Mouse (Mus musculus) ES-Bruce4 (cell line): ENCODE results near the gene Ttll1.

Source experiments
- CTCF ChIP-seq: IDR thresholded peaks from one replicate; pipeline ENCODE4 v1.8.1; 2011; ENCODE audit warnings: low read depth, low read length
- EP300 ChIP-seq: IDR thresholded peaks from 2 replicates; pipeline ENCODE4 v1.6.1; 2011; ENCODE audit warnings: low read depth, low read length; ENCODE audit not compliant: insufficient read depth
- POLR2A ChIP-seq: IDR thresholded peaks from one replicate; pipeline ENCODE4 v1.8.1; 2011; ENCODE audit warnings: low read length; ENCODE audit not compliant: insufficient read depth

DNA sequence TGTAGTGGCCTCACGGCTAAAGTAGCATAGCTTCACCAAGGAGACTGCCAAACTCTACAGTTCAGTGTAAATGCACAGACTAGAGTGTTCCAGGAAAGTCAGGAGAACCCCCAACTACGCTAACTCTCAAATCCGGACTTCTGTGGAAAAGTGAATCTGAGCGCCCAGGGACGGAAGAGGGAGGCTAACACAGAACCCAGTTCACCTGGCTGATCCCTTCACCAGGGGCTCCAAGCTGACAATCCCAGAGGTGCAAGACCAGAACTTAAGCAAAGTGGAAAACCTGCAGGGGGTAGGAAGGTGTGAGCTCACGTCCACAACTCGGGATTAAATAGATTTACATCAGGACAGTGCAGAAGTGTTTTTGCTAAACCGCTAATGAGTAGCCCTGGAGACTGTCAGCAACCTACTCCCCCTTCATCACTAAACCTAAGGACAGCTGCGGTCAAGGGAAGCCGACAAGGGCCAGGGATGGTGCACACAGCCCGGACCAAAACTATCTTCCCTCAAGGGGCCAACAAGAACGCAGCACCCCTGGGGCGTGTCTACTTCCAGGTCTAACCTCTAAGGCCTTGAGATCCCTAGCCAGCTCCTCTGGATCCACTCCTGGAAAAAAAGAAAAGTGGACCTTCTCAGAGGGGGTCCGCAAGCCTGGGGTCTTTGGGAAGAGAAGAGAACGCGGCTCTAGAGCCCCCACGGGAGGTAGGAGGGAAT, 47.2 kb downstream of the Ttll1 start:
- TF ChIP-seq CTCF (no peak), POLR2A (no peak), EP300 (no peak)
